Mouse (Mus musculus) stomach, embryonic 15.5 days (tissue): Measurements from ENCODE around the gene Olfr690. TPM values are rescaled to one million over a fixed set of nuclear protein-coding genes. Genes with fewer than 3 reads are reported as not detected.

Experiments used
- ATAC-seq: fragments of 200-750 bp; cut with Nextera tagmentation; 2 replicates; pipeline ENCODE4 v1.8.0; 2017; ENCODE audit warnings: low read depth, moderate number of reproducible peaks, moderate TSS enrichment; ENCODE audit not compliant: insufficient read depth, low FRiP score
- H3K27ac ChIP-seq: fragments of 300-500 bp; sonication (generic); 2 replicates; pipeline ENCODE4 v1.5.1; 2015; ENCODE audit warnings: mild to moderate bottlenecking, inconsistent platforms
- H3K27me3 ChIP-seq: fragments of 300-500 bp; sonication (generic); replicated peaks from 2 replicates; pipeline ENCODE4 v1.6.1; 2015; ENCODE audit warnings: inconsistent platforms
- H3K36me3 ChIP-seq: fragments of 300-500 bp; sonication (generic); 2 replicates; pipeline ENCODE4 v1.6.1; 2015; ENCODE audit warnings: inconsistent platforms
- H3K4me1 ChIP-seq: fragments of 300-500 bp; sonication (generic); 2 replicates; pipeline ENCODE4 v1.6.1; 2015; ENCODE audit warnings: inconsistent platforms
- H3K4me2 ChIP-seq: fragments of 300-500 bp; sonication (generic); 2 replicates; pipeline ENCODE4 v1.6.1; 2015; ENCODE audit warnings: mild to moderate bottlenecking, inconsistent platforms
- H3K4me3 ChIP-seq: fragments of 300-500 bp; sonication (generic); replicated peaks from 2 replicates; pipeline ENCODE4 v1.5.1; 2015; ENCODE audit warnings: inconsistent platforms
- H3K9ac ChIP-seq: fragments of 300-500 bp; sonication (generic); 2 replicates; pipeline ENCODE4 v1.6.1; 2015; ENCODE audit warnings: inconsistent platforms
- H3K9me3 ChIP-seq: fragments of 300-500 bp; sonication (generic); 2 replicates; pipeline ENCODE4 v1.6.1; 2016; ENCODE audit warnings: inconsistent platforms
- WGBS: fragments of 180-500 bp; shearing (Covaris S2); methylation state at CpG from one replicate; pipeline ENCODE4 v1.1.7; 2015; 5-methylcytosine and 5-hydroxymethylcytosine counted together
- polyA plus RNA-seq: library from polyadenylated mRNA; unstranded; fragments of >200 nt; fragmentation: Nextera tagmentation; extraction: Ambion mirVana; gene quantifications from 2 replicates; pipeline ENCODE4 v1.2.1, GENCODE M21; 2015

Olfr690 gene
- polyA plus RNA-seq, 1 experiment from 2014 or later = not detected

DNA sequence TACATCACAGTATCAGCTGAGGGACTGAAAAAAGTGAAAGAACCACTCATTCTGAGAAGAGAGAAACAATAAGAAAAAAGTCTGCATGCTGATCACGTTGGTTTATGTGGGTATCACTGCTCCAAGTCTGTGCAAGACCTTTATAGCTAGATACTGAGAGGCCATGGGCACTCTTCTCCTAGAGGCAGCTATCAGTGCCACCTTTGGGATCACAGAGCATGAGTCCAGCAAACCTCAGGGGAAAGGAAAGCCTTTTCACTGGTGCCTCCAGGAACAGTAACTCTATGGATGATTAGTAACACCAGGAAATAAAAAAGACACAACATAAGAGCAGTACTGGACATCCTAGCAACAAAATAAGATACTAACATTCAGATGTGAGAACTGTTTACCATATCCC, 8.3 kb upstream of the Olfr690 start, which contains the start of gene Olfr691:
Olfr691 (minus strand) TSS at position 101 of the 400 bp plus-strand sequence.
- WGBS = 38% methylated on average over 1 of the region's 1 CpGs
- H3K4me1 ChIP-seq = no peaks in the 10 kb centered on the region
- H3K36me3 ChIP-seq = no peaks in the 10 kb centered on the region
- no peaks in the 10 kb centered on the region for H3K27me3 ChIP-seq
- no peak for ATAC-seq
- H3K9me3 ChIP-seq = no peaks in the 10 kb centered on the region
- no peak within 1 kb of the TSS for H3K4me3 ChIP-seq
- no peak within 1 kb of the TSS for H3K9ac ChIP-seq
- H3K27ac ChIP-seq = no peak within 1 kb of the TSS
- no peak within 1 kb of the TSS for H3K4me2 ChIP-seq

DNA sequence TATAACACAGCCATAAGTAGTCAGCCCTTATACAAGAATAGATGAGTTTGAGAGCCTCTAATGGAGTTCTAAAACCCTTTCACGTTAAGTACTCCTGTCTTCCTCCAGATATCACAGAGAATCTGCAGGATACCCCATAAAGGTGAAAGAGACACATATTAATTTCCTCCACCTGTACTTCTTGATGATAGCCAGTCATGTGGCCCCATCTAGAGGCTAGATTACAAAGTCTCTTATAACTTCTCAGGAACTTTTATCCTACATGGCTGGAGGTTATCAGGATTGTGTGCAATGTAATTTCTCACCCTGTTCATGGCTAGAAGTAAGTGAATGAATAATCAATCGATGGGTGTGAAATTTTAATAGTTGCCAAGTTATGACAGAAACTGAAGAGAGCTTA, 8.6 kb downstream of the Olfr690 start:
- Histone ChIP-seq H3K4me2 (no peak overlapping the region), H3K9ac (no peak overlapping the region), H3K27me3 (no peaks in the 10 kb centered on the region), H3K36me3 (no peaks in the 10 kb centered on the region), H3K9me3 (no peaks in the 10 kb centered on the region), H3K4me1 (no peaks in the 10 kb centered on the region), H3K27ac (no peak overlapping the region), H3K4me3 (no peak overlapping the region)
- WGBS = 73% methylated on average over 2 of the region's 2 CpGs
- no peak for ATAC-seq

DNA sequence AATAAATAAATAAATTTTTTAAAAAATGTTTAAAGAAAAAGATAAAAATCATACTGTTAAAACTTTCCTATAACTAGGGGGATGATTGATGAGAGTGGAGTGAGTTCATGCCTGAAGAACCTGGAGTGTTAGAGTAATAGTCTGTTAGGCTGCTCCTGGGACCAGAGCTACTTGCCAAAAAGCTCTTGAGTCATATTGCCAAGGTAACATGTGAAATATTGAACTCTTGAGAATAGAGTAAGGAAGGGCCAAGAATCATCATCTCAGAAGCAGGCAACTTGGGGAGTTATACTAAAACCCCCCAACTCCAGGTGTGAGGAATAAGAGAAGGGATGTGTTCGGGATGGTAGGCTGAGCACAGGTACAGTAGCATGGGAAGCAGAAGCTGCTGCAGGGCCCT, 23.0 kb downstream of the Olfr690 start, which contains the start of gene Olfr689:
Olfr689 (plus strand) TSS at position 301 of the 400 bp plus-strand sequence.
- no peak for ATAC-seq
- Histone ChIP-seq H3K27ac (no peak within 1 kb of the TSS), H3K4me2 (no peak within 1 kb of the TSS), H3K9ac (no peak within 1 kb of the TSS), H3K9me3 (no peaks in the 10 kb centered on the region), H3K27me3 (no peaks in the 10 kb centered on the region), H3K4me3 (no peak within 1 kb of the TSS), H3K36me3 (no peaks in the 10 kb centered on the region), H3K4me1 (no peaks in the 10 kb centered on the region)
- 69% methylated on average over 1 of the region's 1 CpGs for WGBS

DNA sequence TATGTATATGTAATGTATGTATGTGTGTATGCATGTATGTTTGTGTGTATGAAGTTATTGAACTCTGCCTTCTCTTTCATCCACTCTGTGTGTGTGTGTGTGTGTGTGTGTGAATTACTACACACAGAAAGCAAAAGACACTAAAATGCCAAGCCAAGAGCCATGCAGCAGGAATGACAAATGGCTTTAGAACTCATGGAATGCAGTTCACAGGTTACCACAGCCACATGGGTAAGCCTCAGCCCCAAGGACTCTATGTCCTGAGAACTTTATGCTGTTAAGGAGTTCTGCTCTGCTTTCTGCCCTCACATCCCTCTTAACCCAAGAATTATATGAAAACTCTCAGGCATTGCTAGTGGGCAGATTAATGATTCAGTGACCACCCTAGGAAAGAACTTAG, 43.9 kb downstream of the Olfr690 start:
- Histone ChIP-seq H3K4me3 (no peak overlapping the region), H3K27ac (no peak overlapping the region), H3K4me1 (no peaks in the 10 kb centered on the region), H3K9me3 (no peaks in the 10 kb centered on the region), H3K9ac (no peak overlapping the region), H3K27me3 (no peaks in the 10 kb centered on the region), H3K4me2 (no peak overlapping the region), H3K36me3 (no peaks in the 10 kb centered on the region)
- ATAC-seq = no peak

DNA sequence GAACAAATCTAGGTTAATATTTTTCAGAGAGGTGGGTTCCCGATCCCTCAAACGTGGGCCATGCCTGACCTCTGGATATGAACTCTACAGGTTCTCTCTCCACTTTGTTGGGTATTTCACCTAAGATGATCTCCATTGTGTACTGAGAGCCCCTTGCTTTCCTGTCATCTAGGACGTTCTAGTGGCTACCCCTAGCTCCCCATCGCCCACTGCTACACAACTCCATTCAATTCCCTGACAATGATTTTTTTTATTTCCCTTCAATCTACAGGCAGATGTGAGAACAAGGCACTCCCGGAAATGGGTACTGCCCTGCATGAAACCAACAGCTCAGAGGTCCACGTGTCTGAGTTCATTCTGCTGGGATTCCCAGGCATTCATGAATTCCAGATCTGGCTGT, 46.1 kb downstream of the Olfr690 start, which contains the start of gene Olfr688:
Olfr688 (plus strand) TSS at position 301 of the 400 bp plus-strand sequence.
- Histone ChIP-seq H3K27me3 (no peaks in the 10 kb centered on the region), H3K36me3 (no peaks in the 10 kb centered on the region), H3K9me3 (no peaks in the 10 kb centered on the region), H3K4me2 (no peak within 1 kb of the TSS), H3K9ac (no peak within 1 kb of the TSS), H3K4me1 (no peaks in the 10 kb centered on the region), H3K4me3 (no peak within 1 kb of the TSS), H3K27ac (no peak within 1 kb of the TSS)
- no peak for ATAC-seq
- 73% methylated on average over 6 of the region's 6 CpGs for WGBS

Other genes starting within 250 kb of the Olfr690 start
- not detected in 2 replicates for gene Olfr680-ps1, start 241.3 kb downstream of the Olfr690 start, polyA plus RNA-seq
- not detected in 2 replicates for gene Olfr681, start 217.3 kb downstream of the Olfr690 start, polyA plus RNA-seq
- not detected in 2 replicates for gene Olfr683, start 187.1 kb downstream of the Olfr690 start, polyA plus RNA-seq
- not detected in 2 replicates for gene Olfr684, start 170.5 kb downstream of the Olfr690 start, polyA plus RNA-seq
- not detected in 2 replicates for gene Olfr685, start 148.1 kb downstream of the Olfr690 start, polyA plus RNA-seq
- not detected in 2 replicates for gene Olfr686, start 126.6 kb downstream of the Olfr690 start, polyA plus RNA-seq
- gene Olfr688, start 46.0 kb downstream of the Olfr690 start, polyA plus RNA-seq = not detected in 2 replicates
- gene Olfr689, start 22.9 kb downstream of the Olfr690 start, polyA plus RNA-seq = 0.08 TPM in 1 of 2 replicates, not detected in the other
- gene Olfr691, start 8.2 kb upstream of the Olfr690 start, polyA plus RNA-seq = not detected in 2 replicates
- not detected in 2 replicates for gene Olfr692, start 34.1 kb upstream of the Olfr690 start, polyA plus RNA-seq
- gene Gm5901, start 40.9 kb upstream of the Olfr690 start, polyA plus RNA-seq = not detected in 2 replicates
- gene Fam160a2, start 66.0 kb upstream of the Olfr690 start, polyA plus RNA-seq = 40.7 and 44.0 TPM in 2 replicates
- not detected in 2 replicates for gene Cnga4, start 70.5 kb upstream of the Olfr690 start, polyA plus RNA-seq
- 0.52 and 0.57 TPM in 2 replicates for gene Cckbr, start 91.6 kb upstream of the Olfr690 start, polyA plus RNA-seq
- 115 and 131 TPM in 2 replicates for gene Cavin3, start 148.2 kb upstream of the Olfr690 start, polyA plus RNA-seq
- gene Smpd1, start 220.3 kb upstream of the Olfr690 start, polyA plus RNA-seq = 31.5 and 31.8 TPM in 2 replicates
- gene Apbb1, start 247.5 kb upstream of the Olfr690 start, polyA plus RNA-seq = 31.3 and 36.1 TPM in 2 replicates